Mouse (Mus musculus) hindbrain, embryonic 13.5 days (tissue): ENCODE measurements around the gene Rabac1. TPM values are rescaled to one million over a fixed set of nuclear protein-coding genes. Genes with fewer than 3 reads are reported as not detected.

Experiments
- ATAC-seq: fragments of 200-750 bp; cut with Nextera tagmentation; 2 replicates; pipeline ENCODE4 v1.8.0; 2017; ENCODE audit warnings: moderate TSS enrichment; ENCODE audit not compliant: low FRiP score
- H3K27ac ChIP-seq: fragments of 300-500 bp; sonication (generic); 2 replicates; pipeline ENCODE4 v1.5.1; 2015; ENCODE audit warnings: inconsistent platforms, mild to moderate bottlenecking, moderate library complexity
- H3K27me3 ChIP-seq: fragments of 300-500 bp; sonication (generic); 2 replicates; pipeline ENCODE4 v1.6.1; 2015; ENCODE audit warnings: mild to moderate bottlenecking, inconsistent platforms
- H3K36me3 ChIP-seq: fragments of 300-500 bp; sonication (generic); 2 replicates; pipeline ENCODE4 v1.6.1; 2015; ENCODE audit warnings: mild to moderate bottlenecking, inconsistent platforms
- H3K4me1 ChIP-seq: fragments of 300-500 bp; sonication (generic); replicated peaks from 2 replicates; pipeline ENCODE4 v1.6.1; 2015; ENCODE audit warnings: inconsistent platforms
- H3K4me2 ChIP-seq: fragments of 300-500 bp; sonication (generic); 2 replicates; pipeline ENCODE4 v1.6.1; 2015; ENCODE audit warnings: inconsistent platforms, mild to moderate bottlenecking, moderate library complexity
- H3K4me3 ChIP-seq: fragments of 300-500 bp; sonication (generic); 2 replicates; pipeline ENCODE4 v1.5.1; 2015; ENCODE audit warnings: mild to moderate bottlenecking, inconsistent platforms
- H3K9ac ChIP-seq: fragments of 300-500 bp; sonication (generic); 2 replicates; pipeline ENCODE4 v1.6.1; 2015; ENCODE audit warnings: mild to moderate bottlenecking, inconsistent platforms
- H3K9me3 ChIP-seq: fragments of 300-500 bp; sonication (generic); 2 replicates; pipeline ENCODE4 v1.6.1; 2016; ENCODE audit warnings: inconsistent platforms
- WGBS: fragments of 180-500 bp; shearing (Covaris S2); methylation state at CpG from one replicate; pipeline ENCODE4 v1.1.7; 2015; 5-methylcytosine and 5-hydroxymethylcytosine counted together
- polyA plus RNA-seq: library from polyadenylated mRNA; unstranded; fragments of >200 nt; fragmentation: Nextera tagmentation; extraction: Ambion mirVana; gene quantifications from 2 replicates; pipeline ENCODE4 v1.2.1, GENCODE M21; 2015

Gene Rabac1
- 220 and 226 TPM in 2 replicates for polyA plus RNA-seq

GRCm38 (mm10) chr7:24971972-24972893 lies at the start of gene Rabac1:
Gene Rabac1 (minus strand): TSS chr7:24972754.
- ATAC-seq = peak; percentile 93
- H3K4me3 ChIP-seq = peak within 1 kb of the TSS; percentile 80
- under 1% methylated on average over 45 of the region's 45 CpGs for WGBS
- H3K36me3 ChIP-seq = peaks cover 14% of the 10 kb centered on the region
- H3K9ac ChIP-seq = peak within 1 kb of the TSS; percentile 94
- H3K27ac ChIP-seq = peak within 1 kb of the TSS; percentile 86
- no peaks in the 10 kb centered on the region for H3K9me3 ChIP-seq
- H3K4me1 ChIP-seq = peaks cover 16% of the 10 kb centered on the region
- H3K4me2 ChIP-seq = peak within 1 kb of the TSS; percentile 67
- H3K27me3 ChIP-seq = no peaks in the 10 kb centered on the region

- H3K4me2 ChIP-seq = no peak overlapping the region
- H3K9ac ChIP-seq = no peak overlapping the region; the same call in 1 of the 2 replicates
- peaks cover 52% of the 10 kb centered on the region for H3K36me3 ChIP-seq
- no peak for ATAC-seq
- H3K9me3 ChIP-seq = no peaks in the 10 kb centered on the region
- peaks cover 48% of the 10 kb centered on the region for H3K27me3 ChIP-seq
- no peak overlapping the region; the same call in 1 of the 2 replicates for H3K27ac ChIP-seq
- H3K4me1 ChIP-seq = peaks cover 51% of the 10 kb centered on the region
- WGBS = 75% methylated on average over 7 of the region's 7 CpGs
- H3K4me3 ChIP-seq = no peak overlapping the region
These were observed 39.0 kb upstream of the Rabac1 start for GRCm38 (mm10) chr7:25011592-25011991.

GRCm38 (mm10) chr7:25010090-25010913 lies 37.7 kb upstream of the Rabac1 start:
- under 1% methylated on average over 75 of the region's 97 CpGs for WGBS
- H3K27ac ChIP-seq = peak overlapping the region; percentile 99
- peak overlapping the region; percentile 32 for H3K4me3 ChIP-seq
- peak overlapping the region; percentile 62 for H3K4me2 ChIP-seq
- peaks cover 63% of the 10 kb centered on the region for H3K4me1 ChIP-seq
- H3K9me3 ChIP-seq = no peaks in the 10 kb centered on the region
- peaks cover 39% of the 10 kb centered on the region for H3K36me3 ChIP-seq
- H3K9ac ChIP-seq = peak overlapping the region; percentile 77
- peaks cover 48% of the 10 kb centered on the region for H3K27me3 ChIP-seq
- ATAC-seq = no peak; the same call in 1 of the 2 replicates

GRCm38 (mm10) chr7:25009099-25009700 lies 36.6 kb upstream of the Rabac1 start:
- Histone ChIP-seq H3K4me3 (peak overlapping the region; percentile 32), H3K9me3 (no peaks in the 10 kb centered on the region), H3K4me1 (peaks cover 66% of the 10 kb centered on the region), H3K27ac (peak overlapping the region; percentile 99), H3K36me3 (peaks cover 28% of the 10 kb centered on the region), H3K4me2 (peak overlapping the region; percentile 62), H3K9ac (peak overlapping the region; percentile 77), H3K27me3 (peaks cover 48% of the 10 kb centered on the region)
- ATAC-seq = no peak
- WGBS = 5% methylated on average over 20 of the region's 20 CpGs

DNA sequence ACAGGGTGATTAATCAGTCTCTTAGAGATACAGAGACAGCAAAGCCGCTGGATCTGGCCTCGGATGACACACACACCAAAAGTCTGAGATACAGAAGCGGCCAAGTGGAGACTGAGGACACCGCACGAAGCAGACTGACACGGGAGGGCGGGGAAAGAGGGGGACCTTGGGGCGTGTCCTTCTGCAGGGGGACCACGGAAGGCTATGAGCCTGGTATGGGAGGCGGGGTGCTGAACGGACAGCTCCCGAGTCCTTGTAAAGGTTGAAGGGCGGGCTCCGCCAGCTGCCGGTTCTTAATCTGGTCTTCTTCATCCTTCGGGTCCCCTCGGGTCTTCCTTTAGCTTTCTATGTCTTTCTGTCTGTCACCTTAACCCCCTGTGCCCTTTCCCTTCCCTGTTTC lies 36.1 kb upstream of the Rabac1 start:
- Histone ChIP-seq H3K9ac (peak overlapping the region; percentile 77), H3K36me3 (peaks cover 26% of the 10 kb centered on the region), H3K4me2 (peak overlapping the region; percentile 62), H3K4me3 (peak overlapping the region; percentile 32), H3K27me3 (peaks cover 48% of the 10 kb centered on the region), H3K4me1 (peaks cover 71% of the 10 kb centered on the region), H3K27ac (peak overlapping the region; percentile 99), H3K9me3 (no peaks in the 10 kb centered on the region)
- under 1% methylated on average over 17 of the region's 17 CpGs for WGBS
- ATAC-seq = no peak

DNA sequence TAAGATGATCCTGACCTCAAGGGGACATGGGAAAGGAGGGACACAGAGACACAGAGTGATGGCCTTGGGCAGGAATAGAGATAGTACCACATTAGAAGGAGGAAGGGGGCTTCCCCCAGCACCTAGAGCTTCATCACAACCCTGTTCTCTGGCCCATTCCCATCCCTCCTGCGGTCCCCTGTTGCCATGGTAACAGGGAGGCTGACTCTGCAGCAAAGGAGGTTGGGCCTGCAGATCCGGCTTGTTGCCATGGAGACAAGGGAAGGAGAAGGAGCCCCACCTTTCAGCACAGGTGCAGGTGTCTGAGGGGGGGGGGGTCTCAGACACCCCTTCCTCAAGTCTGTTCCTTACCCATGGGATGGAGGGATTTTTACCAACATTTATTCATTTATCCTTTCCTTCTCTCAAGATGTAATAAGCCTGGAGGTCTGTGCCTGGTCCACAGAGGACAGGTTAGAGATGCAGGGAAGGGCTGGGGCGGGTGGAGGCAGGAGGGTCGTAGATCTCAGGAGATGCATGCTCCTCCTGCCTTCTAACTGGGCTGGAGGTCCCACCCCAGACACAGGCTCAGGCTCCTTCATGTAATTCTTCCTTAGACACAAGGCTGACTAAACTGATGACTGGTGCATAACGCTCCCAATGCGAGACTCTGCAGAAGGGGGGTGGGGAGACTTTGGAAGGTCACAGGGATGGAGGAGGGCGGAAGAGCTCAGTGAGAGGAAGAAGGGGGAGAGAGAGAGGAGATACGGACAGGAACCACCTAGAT lies 35.2 kb upstream of the Rabac1 start:
- peak; percentile 45 for ATAC-seq
- H3K9ac ChIP-seq = peak overlapping the region; percentile 77
- 10% methylated on average over 8 of the region's 8 CpGs for WGBS
- no peaks in the 10 kb centered on the region for H3K9me3 ChIP-seq
- H3K36me3 ChIP-seq = peaks cover 25% of the 10 kb centered on the region
- peak overlapping the region; percentile 32 for H3K4me3 ChIP-seq
- peak overlapping the region; percentile 99 for H3K27ac ChIP-seq
- peak overlapping the region; percentile 62 for H3K4me2 ChIP-seq
- peaks cover 39% of the 10 kb centered on the region for H3K27me3 ChIP-seq
- H3K4me1 ChIP-seq = peaks cover 80% of the 10 kb centered on the region

DNA sequence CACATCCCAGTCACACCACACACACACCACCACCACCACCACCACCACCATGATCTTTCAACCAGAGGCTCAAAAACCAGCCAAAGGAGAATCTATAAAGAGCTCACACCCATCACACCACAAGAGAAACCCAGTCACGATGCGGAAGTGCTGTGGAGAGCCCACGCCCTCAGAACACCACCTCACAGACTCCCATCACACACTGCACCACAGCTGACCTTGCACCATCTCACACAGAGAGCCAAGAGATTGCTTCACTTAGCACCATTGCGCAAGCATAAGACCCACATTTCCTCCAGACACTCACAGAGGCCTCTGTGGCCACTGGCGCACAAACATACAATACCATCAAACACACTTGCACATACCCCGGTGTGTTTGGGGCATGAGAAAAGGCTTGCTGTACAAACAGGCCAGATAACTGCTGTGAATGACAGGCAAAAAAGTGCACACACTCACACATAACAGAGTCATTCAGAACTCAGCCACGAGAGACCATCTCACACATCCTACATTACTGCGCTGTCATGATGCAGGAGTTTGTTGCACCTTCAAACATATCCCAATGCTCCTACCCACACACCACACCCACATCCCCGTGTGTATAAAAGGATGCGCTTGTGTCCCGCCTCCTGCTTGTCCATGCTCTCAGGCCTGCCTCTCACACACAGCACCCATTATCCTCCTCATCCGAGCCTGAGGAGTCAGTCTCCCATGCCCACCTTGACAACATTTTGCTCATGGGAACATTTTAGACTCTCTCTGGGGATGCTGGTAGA lies 34.2 kb upstream of the Rabac1 start:
- Histone ChIP-seq H3K36me3 (peaks cover 16% of the 10 kb centered on the region), H3K27ac (peak overlapping the region; percentile 99), H3K9me3 (no peaks in the 10 kb centered on the region), H3K4me1 (peaks cover 88% of the 10 kb centered on the region), H3K27me3 (peaks cover 29% of the 10 kb centered on the region), H3K9ac (peak overlapping the region; percentile 96; the same call in 1 of the 2 replicates), H3K4me2 (peak overlapping the region; percentile 71; the same call in 1 of the 2 replicates), H3K4me3 (no peak overlapping the region)
- no peak for ATAC-seq
- 76% methylated on average over 12 of the region's 12 CpGs for WGBS

- no peaks in the 10 kb centered on the region for H3K9me3 ChIP-seq
- H3K36me3 ChIP-seq = peaks cover 11% of the 10 kb centered on the region; the same call in 1 of the 2 replicates
- peaks cover 85% of the 10 kb centered on the region for H3K4me1 ChIP-seq
- H3K27me3 ChIP-seq = peaks cover 23% of the 10 kb centered on the region
- H3K4me2 ChIP-seq = peak overlapping the region; percentile 71
- 58% methylated on average over 3 of the region's 3 CpGs for whole genome bisulfite sequencing
- H3K9ac ChIP-seq = peak overlapping the region; percentile 96
- H3K4me3 ChIP-seq = peak overlapping the region; percentile 84
- ATAC-seq = no peak; the same call in 1 of the 2 replicates
- peak overlapping the region; percentile 99 for H3K27ac ChIP-seq
These were observed 33.6 kb upstream of the Rabac1 start for GRCm38 (mm10) chr7:25006171-25006570.

GRCm38 (mm10) chr7:25005421-25006065 lies 33.0 kb upstream of the Rabac1 start, which contains the start of gene Atp1a3:
Gene Atp1a3 (minus strand): TSS chr7:25005958.
- H3K36me3 ChIP-seq = peaks cover 18% of the 10 kb centered on the region
- H3K4me1 ChIP-seq = peaks cover 78% of the 10 kb centered on the region
- H3K4me2 ChIP-seq = peak within 1 kb of the TSS; percentile 71
- peaks cover 17% of the 10 kb centered on the region for H3K27me3 ChIP-seq
- ATAC-seq = peak; percentile 78
- peak within 1 kb of the TSS; percentile 99 for H3K27ac ChIP-seq
- peak within 1 kb of the TSS; percentile 96 for H3K9ac ChIP-seq
- WGBS = under 1% methylated on average over 44 of the region's 54 CpGs
- H3K4me3 ChIP-seq = peak within 1 kb of the TSS; percentile 84
- no peaks in the 10 kb centered on the region for H3K9me3 ChIP-seq

GRCm38 (mm10) chr7:25004806-25005205 lies 32.3 kb upstream of the Rabac1 start:
- Histone ChIP-seq H3K4me2 (peak overlapping the region; percentile 71), H3K27me3 (peaks cover 10% of the 10 kb centered on the region), H3K9me3 (no peaks in the 10 kb centered on the region), H3K9ac (peak overlapping the region; percentile 96), H3K27ac (peak overlapping the region; percentile 99), H3K4me3 (peak overlapping the region; percentile 84), H3K36me3 (peaks cover 25% of the 10 kb centered on the region), H3K4me1 (peaks cover 71% of the 10 kb centered on the region)
- no peak for ATAC-seq
- WGBS = 37% methylated on average over 7 of the region's 9 CpGs
